Mouse (Mus musculus) bone marrow, adult 2 months (tissue): ENCODE data around the gene CK137956.

Experiments used
- CTCF ChIP-seq: fragments of 200-500 bp; IDR thresholded peaks from 2 replicates; pipeline ENCODE4 v1.5.1; 2011; ENCODE audit warnings: low read length, control low read depth; ENCODE audit not compliant: control insufficient read depth, insufficient read depth
- POLR2A ChIP-seq: fragments of 200-500 bp; IDR thresholded peaks from 2 replicates; pipeline ENCODE4 v1.6.1; 2011; ENCODE audit warnings: low read depth, mild to moderate bottlenecking, control low read depth, low read length, borderline replicate concordance; ENCODE audit not compliant: control insufficient read depth

DNA sequence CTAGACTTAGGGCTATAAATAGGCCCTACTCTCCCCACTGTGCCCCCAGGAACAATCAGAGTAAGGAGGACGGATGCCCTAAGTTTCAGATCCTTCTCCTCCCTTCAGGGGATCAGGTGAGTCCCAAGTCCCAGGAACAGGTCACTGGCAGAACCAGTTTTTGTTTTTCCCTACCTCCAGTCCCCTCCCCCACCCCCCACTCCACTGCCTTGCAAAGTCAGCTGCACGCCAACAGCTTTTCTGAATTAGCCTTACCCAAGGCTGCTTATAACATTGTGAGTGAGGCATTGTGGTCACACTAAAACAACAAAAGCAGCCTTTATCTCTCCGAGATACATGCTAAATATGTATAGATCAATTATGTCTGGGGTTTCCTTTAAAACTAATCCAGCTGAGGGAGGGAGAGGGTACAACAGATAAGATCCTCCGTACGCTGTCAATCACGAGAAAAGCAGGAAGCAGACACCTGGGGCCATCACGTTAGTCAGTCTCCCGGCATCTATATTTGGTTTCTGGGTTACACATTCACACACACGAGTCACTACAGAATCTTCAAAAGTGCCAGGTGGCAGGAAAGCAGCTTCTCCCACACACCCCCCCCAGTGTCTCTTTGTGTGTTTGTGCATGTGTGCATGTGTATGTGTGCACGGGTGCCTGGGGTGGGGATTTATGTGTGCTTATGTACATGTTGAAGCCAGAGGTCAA, 17.6 kb downstream of the CK137956 start:
- no peak for TF ChIP-seq POLR2A
- no peak for TF ChIP-seq CTCF
